Mouse (Mus musculus) fat pad, adult 2 months (tissue): ENCODE data around the gene Insm1.

Source experiments
- DNase-seq: peaks from one replicate; pipeline ENCODE4 v3.0.0-alpha.2; 2011; ENCODE audit warnings: low read depth, low spot score; ENCODE audit errors: extremely low read depth

Gene Insm1

DNA sequence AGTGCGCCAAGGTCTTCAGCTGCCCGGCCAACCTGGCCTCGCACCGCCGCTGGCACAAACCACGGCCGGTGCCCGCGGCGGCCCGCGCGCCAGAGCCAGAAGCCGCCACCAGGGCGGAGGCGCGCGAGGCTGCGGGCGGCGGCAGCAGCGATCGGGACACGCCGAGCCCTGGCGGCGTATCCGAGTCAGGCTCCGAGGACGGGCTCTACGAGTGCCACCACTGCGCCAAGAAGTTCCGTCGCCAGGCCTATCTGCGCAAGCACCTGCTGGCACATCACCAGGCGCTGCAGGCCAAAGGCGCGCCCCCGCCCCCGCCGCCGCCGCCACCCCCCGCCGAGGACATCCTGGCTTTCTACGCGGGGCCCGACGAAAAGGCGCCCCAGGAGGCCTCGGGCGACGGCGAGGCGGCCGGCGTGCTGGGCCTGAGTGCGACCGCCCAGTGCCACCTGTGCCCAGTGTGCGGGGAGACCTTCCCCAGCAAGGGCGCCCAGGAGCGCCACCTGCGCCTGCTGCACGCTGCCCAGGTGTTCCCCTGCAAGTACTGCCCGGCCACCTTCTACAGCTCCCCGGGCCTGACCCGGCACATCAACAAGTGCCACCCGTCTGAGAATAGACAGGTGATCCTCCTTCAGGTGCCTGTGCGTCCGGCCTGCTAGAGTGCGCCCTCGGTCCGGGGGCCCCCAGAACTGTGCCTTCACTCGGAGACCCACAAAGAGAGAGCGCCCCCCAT, 1.6 kb downstream of the Insm1 start:
- no peak for DNase-seq

DNA sequence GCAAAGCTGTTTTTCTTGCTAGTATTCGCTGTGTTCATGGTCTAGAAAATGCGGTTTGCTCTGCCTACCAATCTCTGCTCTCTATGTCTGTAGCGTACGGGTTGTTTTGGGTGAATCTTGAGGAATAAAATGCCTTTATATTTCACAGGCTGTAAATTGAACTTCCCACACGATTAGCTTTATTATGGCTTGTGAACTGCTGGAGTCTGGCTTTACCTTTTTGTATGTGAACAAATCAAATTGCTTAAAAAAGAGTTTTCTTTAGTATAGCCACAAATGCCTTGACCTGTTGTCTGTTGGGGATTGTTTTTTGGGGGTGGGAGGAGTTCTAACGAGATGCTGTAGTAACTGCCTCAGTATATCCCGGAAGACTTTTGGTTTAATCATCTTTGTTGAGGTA, 2.4 kb downstream of the Insm1 start:
- DNase-seq: no peak

DNA sequence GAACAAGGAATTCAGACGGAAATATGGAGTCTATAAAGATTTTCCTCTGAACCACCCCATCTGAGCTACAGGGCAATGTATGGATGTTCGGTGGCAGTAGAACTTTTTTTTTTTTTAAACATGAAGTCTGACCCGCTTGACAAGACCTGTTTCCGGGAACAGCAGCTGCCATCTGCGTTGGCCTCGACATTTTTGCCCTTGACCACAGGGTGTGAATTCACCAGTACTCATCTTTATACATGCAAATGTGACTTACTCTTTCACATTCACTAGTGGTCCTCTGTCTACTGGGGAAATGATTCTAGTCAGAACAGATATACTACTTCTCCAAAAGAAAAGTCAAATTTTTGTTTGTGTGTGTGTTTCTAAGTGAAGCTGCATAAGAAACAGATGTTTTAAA, 4.1 kb downstream of the Insm1 start:
- DNase-seq: no peak

DNA sequence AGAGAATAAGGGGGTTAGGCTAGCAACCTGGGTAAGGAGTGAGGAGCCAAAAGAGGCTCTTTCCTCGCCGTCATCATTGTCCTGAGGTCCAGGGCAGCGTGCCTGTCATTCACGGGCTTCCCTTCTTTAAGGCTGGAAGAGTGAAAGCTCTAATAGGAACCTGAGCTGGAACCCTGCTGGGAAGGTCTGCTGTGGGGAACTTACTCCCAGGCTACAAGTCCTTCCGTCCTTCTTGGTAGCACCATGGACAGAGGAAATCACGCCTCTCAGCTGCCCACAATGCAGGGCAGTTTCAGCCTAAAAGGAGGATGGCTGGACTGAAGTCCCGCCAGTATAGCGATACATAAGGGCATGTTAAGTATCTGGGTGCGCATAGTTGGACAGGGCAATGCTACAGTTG, 4.8 kb downstream of the Insm1 start:
- DNase-seq: no peak

DNA sequence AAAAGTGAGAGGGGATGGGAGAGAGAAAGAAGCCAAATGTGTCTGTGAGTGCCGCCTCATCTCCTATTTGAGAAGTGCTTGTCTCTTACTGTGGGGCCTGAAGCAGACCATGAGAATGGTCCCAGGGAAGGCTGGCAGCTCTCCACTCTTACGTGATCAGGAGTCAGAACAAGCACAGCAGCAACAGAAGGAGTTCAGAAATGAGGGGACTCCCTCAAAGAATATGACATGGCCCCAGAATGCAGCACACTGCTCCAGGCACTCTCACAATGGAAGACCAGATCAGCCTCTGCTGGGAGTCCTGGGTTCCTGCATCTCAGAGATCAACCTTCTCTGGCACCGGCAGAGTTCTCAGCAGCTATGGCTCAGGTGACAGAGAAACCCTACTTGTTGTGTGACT, 5.9 kb downstream of the Insm1 start:
- DNase-seq: no peak

DNA sequence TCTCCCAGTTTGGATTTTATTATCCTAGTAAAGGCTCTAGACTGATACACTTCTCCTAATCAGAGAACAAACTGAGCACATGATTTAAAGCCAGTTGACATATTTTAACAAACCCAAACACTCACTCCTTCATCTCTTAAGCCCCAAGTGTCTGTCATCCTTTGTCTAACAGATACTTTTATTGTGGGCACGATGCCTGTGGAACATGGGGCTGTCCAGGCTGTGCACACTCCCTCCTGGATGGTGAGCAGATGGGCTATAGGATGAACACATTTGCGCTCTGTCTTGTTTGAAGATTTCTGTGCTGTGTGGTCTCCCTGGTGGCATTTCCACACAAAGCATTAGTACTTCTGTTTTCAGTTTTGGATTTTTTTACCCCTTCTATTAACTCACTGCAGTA, 6.7 kb downstream of the Insm1 start:
- DNase-seq: no peak

DNA sequence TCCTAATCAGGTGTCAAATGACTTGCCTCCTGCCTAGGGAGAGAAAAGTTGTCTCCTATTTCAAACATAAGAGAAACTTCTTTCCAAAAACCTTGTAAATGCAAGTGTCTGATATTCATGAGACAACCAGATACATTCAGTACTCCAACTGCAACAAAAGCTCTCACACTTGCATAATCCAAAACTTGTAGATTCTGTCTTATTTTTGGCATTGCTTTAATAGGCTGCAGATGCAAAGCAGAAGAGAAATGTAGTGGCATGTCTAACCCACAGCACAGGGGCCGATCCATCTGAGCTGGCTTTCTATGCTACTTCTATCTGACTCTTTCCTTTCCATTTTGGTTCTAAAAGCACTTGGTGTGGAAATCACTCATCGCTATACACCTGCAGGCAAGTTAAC, 9.8 kb downstream of the Insm1 start:
- no peak for DNase-seq

DNA sequence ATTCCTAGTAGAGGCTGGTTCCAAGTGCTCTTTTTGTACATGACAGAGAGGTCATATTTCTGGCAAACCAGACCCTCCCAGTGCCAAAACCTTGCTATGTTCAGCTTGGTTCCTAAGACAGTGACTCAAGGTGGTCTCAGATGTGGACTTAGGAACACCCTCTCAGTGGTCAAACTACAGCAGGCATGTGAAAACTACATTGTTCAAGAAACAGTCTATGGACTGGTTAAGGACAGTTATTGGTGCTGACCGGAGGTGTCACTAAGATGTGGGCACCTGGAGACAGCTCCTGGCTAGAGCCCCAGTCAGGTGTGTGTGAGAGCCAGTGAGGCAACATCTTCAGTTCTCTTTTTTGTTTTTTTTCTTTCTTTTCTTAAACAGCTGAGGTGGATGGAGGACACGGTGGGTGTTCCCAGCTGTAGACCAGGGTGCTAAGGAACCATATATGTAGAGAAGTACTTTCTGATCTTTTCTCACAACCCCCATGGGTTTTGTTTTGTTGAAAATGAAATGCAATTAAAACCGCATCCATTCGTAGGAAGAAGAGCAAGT, 17.6 kb downstream of the Insm1 start:
- no peak for DNase-seq

DNA sequence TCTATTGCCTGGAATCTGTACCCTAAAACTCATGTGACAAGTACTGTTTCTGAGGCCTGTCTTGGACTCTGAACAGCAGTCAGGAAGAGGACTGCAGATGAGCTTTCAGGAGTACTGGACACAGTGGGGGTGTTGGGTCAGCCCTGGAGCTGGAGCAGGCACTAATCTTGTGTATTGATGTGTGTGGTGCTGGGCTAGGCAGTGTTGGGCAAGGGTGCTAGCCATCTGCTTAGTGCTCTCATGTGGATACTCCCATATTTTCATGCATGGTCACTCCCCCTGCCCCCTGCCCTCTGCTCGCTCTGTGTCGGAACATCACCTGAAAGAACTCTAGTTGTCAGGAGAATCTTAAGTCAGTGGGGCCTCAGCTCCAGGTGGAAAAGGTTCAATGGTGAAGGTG, 22.3 kb downstream of the Insm1 start:
- DNase-seq: no peak

DNA sequence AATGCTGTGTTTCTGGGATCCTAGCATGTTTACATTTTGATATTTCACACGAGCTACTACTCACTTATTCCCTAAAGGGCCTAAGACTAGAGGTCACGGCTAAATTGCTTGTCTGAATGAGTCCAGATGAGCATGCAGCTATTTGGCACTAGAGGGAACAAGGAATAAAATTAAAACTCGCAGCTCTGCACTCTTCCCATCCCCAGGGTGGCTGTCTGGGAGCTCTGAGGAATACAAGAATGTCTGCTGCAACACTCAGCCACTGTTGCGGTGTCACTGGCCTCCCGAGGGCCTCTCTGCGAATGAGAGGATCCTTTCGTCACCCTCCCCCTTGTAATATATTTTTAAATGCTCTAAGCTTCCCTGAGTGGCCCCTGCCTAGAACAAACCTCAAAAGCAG, 23.7 kb downstream of the Insm1 start:
- DNase-seq: no peak

DNA sequence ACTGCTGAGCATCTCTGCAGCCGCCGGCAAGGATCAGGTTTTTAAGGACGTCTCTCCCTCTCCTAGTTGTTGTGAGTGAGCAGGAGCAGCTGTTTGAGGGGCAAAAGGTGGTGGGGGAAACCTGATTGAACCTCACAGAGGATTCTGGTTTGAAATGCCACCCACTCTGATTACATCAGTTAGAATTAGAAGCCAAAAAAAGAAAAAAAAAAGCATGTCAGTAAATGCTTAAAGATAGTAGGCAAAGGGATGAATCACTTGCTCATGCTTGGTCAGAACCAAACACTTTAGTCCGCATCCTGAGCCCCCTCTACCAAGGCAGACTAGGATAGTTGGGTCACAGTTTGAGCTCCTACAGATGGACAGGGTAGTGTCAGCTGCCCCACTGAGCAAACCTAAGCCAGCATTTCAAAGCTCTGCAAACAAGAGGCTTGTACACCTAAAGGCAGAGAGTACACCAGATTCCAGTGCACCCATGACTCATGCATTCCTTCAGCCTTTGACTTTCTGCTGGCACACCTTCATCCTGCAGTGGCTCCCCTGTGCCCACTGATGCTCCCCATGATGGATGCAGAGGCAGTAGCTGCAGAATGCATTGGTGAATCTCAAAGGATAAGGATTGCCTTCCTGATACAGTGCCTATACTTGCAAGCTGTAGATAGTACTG, 24.8 kb downstream of the Insm1 start:
- no peak for DNase-seq

DNA sequence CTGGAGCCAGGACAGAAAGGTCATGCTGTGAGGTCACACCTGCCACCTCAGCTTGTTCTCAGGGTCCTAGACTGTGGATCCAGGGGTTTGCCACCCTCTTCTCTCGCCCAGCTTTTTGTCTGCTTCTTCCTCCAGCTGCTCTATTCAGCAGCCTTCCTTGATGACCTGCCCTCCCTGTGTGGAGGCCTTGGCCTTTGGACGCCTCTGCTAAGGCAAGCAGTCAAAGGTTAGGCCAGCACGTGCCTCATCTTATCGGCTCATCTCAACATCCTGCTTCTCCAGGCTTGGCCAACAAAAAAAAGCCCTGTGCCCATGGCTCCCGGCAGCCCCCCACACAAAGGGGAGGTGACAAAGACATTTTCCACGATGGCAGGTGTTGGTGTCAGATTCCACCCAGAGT, 25.9 kb downstream of the Insm1 start:
- DNase-seq: no peak

DNA sequence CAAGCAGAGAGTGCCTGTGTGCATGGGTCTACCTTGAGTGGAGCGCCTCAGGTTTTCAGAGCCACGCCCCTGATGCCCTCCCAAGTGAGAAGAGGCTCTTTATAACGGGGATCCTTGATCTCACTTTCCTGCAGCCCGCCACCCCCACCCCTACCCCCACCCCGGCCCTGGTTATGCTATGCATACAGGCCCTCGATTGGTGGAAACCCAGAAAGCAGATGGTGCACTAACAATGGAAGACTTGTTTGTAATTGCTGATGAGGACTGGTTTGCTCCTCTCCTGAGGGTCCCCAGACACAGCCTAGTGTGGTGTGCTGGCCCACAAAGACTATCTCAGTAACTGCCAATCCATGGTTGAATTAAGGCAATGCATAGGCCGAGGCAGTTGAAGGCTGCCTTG, 27.3 kb downstream of the Insm1 start:
- DNase-seq: no peak

DNA sequence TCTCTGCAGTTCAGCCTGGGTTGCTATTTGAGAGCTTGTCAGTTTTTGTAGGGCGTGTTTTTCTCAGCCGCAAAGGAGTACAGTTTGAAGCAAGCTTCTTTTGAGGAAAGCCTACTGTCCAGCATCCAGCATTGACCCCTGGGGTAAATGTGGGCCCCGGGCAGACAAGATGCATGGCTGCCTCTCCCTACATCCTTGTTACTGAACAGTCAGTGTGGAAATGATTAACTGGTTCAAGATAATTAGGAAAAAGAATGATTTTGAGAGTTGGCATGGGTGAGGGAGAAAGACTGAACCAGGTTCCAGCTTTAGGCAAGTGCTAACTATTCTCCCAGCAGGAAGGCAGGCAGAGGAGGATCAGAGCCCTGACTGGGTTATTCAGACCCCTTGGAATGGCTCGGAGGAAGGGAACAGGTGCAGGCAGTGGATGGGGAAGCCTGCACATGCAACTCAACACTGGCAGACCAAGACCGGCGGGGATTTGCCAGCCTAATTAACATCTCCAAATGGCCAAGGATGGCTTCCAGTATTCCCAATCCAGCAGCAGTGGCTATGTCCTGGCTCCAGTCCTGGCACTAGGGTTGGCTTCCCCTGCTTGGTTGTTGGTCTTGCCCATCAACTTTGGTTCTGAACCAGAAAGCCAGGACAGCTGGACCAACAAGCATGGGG, 28.6 kb downstream of the Insm1 start:
- no peak for DNase-seq

DNA sequence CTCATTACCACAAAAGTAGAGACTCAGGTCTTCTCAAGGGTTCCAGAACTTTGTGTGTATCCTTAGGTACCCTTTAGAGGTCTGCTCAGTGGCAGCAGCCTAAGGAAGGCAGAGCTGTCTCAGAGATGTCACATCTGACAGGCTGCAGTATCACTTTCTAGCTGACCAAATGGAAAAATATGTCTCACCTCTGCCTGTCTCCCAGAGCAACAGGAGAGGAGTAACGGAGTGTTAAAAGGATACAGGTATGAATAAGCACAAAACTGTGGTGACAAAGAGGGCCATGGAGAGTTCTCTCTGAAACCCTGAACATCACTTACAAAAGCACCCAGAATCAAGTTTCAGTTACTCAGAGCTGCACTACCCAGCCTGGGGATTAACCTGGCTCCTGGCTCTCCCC, 32.7 kb downstream of the Insm1 start:
- DNase-seq: no peak

DNA sequence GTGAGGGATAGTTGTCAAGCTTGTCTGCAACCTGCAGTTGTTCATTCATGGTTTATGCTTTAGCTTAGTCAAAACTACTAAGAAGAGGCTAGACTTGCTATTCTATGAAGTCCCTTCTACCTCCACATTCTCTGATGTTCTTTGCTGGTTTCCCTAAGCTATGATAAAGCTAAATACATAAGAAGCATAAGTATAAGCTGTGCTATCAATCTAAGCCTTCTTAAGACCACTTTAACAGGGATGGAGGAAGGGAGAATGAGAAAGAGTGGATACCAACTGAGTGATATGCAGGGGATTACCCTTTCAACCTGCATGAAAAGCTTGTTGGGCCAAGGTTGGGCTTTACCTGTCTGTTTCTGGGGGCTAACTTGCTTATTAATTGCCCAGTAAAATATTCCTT, 33.9 kb downstream of the Insm1 start:
- no peak for DNase-seq

DNA sequence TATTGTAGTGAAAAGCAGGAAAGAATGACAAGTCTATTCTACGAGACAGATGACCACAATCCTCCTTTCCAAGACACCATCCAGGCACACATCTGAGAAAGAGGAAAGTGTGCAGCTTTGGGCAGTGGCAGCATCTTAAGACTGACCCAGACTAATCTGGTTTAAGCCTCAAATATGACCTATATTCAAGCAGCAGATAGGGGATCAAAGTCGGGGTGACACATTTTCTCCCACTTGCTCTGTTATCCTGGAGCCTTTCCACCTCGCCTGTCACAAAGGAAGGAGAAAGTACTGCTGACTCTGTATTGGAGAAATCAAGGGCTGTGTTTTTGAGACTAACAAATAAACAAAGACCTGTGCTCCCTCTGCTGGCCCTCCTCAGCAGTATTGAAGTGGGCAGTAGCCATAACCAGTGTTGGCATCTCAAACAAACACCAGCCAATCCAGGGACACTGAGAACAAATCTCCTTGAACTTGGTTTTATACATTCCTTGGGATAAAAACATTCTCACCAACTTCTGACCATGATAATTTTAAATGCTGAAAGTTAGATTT, 34.7 kb downstream of the Insm1 start:
- DNase-seq: no peak

DNA sequence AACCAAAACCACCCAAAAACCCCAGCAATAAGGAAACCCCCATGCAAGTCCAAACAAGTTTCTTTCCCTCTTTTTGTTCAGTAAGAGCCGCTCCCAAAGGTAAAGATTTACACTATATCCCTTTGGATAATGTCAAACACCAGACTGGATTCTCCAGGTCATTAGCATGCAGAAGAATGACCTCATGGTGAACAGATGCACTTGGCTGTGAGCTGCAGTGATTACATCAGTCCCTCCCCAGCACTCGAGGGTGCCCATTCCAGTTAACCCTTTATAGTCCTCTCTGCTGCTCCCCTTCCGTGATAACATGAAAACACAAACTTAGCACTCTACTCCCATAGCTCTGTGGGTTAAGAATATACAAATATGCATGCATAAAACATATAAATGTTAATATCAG, 35.3 kb downstream of the Insm1 start:
- DNase-seq: no peak

DNA sequence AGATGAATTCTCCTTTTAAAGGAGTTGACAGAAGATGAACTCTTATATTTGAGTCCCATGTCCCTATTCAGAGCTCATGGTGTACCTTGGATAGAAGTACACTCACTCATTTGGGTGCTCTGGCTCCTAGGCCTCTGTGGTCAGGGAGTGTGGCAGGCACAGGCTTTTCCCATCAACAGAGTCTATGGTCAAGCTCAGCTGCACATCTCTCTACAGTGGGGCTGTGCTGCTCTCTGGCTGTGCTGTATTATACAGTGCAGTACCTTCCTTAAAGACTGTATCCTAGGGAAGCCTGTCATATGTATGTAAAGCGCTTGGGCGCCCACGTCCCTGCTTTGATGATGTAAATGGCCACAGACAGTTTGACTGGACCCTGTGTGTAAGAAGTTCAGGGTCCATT, 35.9 kb downstream of the Insm1 start:
- DNase-seq: no peak

DNA sequence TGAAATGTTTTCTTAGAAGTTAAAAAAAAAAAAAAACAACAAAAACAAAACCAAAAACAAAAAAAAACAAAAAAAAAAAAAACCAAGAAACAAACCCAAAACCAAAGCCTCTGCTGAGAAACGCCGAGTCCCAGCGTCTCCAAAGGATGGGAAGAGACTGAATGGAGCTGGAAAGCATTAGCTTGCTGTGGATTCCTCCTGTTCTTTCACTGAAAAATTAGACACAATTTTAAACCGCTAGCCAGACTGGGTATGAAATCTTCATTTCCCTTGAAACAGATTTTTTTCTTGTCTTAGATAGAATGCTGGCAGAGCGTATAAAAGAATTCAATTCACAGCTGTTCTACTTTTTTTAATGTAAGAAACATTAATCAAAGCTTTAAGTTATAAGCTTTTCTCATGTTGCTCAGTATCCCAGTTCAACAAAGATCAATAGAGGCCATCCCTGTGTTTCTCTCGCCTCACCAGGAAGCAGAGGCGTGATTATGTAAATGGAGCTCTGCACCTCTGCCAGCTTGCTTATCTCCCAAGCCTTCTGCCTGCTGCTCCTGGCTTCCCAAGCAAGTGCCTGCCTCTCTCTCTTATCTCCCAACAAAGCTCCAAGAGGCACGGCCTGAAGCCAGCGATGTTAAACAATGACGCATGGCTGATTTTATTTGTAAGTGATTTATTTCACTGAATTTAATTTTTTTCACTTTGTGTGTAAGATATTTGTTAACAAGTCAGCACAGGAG, 37.2 kb downstream of the Insm1 start:
- no peak for DNase-seq
